Mouse (Mus musculus) megakaryocyte, embryonic 14.5 days (primary cell): ENCODE measurements at regions not wholly inside any gene's neighbourhood (a gene's known extent, or its start where the extent isn't known, plus 50 kb on each side); places are given as distances from the start of the nearest gene placed in this dataset.

Experiments used
- FLI1 ChIP-seq: IDR thresholded peaks from 2 replicates; pipeline ENCODE4 v1.6.1; 2012; ENCODE audit warnings: low read length, inconsistent platforms, mixed read lengths
- GATA1 ChIP-seq: IDR thresholded peaks from 3 replicates; pipeline ENCODE4 v1.6.1; 2012; ENCODE audit warnings: mixed read lengths, low read length, inconsistent platforms, borderline replicate concordance

DNA sequence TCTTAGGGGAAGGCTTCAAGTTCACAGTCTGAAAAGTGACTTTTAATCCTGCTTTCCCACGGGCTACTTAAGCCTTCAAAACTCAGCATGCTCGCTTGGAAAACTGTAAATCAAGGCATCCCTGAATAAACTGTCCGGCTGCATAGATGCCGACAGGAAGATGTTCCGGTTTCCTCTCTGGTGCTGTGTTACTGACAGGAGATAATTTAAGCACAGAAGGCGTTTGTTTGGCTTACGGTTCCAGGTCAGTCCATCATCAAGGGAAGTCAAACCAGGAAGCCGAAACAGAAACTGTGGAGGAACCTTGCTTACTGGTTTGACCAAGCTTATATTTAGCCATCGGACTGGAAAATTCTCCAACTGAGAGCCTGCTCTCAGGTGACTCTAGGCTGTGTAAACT is 52.6 kb upstream of the Prkcq start:
- TF ChIP-seq GATA1 (no peak), FLI1 (no peak)
